ENCODE assay signal across 25 mouse cellular contexts in genomic region chr1:146211646-146212045, GRCm38 (mm10).
DNase-seq lines count a peak whose midpoint lies in the region; ATAC-seq and TF ChIP-seq lines count a peak whose summit lies in the region.
"Had no signal": no experiment of that assay in that cellular context is flagged by ENCODE, and none has a peak within 500 bp of the region (broad histone marks: within the 10 kb centered on the region; RNA-seq: fewer than 3 reads in every experiment).

No protein-coding gene starts in this region.

- H3K9ac ChIP-seq in forebrain, embryonic 14.5 days (ENCODE audit: low read length) = no peak overlapping the region
- no peak overlapping the region for H3K9ac ChIP-seq in forebrain, embryonic 16.5 days (replicated peaks; ENCODE audit: low read depth, low read length)
- no peak overlapping the region for H3K9ac ChIP-seq in lung, embryonic 14.5 days
- H3K9ac ChIP-seq: embryonic facial prominence, embryonic 15.5 days; heart, embryonic 15.5 days; limb, embryonic 12.5 days; liver, embryonic 14.5 days; midbrain, embryonic 15.5 days; neural tube, embryonic 15.5 days had no signal

- no peaks in the 10 kb centered on the region for H3K36me3 ChIP-seq in forebrain, embryonic 14.5 days (ENCODE audit: control insufficient read depth, insufficient read depth, low read length)
- H3K36me3 ChIP-seq in forebrain, embryonic 16.5 days (ENCODE audit: control insufficient read depth, insufficient read depth) = no peaks in the 10 kb centered on the region
- H3K36me3 ChIP-seq in lung, embryonic 14.5 days (ENCODE audit: insufficient read depth) = no peaks in the 10 kb centered on the region
- H3K36me3 ChIP-seq: embryonic facial prominence, embryonic 15.5 days; heart, embryonic 15.5 days; limb, embryonic 12.5 days; midbrain, embryonic 15.5 days; neural tube, embryonic 15.5 days had no signal

- H3K27me3 ChIP-seq in forebrain, embryonic 14.5 days (replicated peaks; ENCODE audit: control insufficient read depth, insufficient read depth, low read length) = no peaks in the 10 kb centered on the region
- H3K27me3 ChIP-seq in forebrain, embryonic 16.5 days (replicated peaks; ENCODE audit: control insufficient read depth, insufficient read depth, low read length) = no peaks in the 10 kb centered on the region
- no peaks in the 10 kb centered on the region for H3K27me3 ChIP-seq in lung, embryonic 14.5 days (ENCODE audit: insufficient read depth, low read length)
- H3K27me3 ChIP-seq: embryonic facial prominence, embryonic 15.5 days; heart, embryonic 15.5 days; limb, embryonic 12.5 days; midbrain, embryonic 15.5 days; neural tube, embryonic 15.5 days; Patski had no signal

- no peak overlapping the region for H3K27ac ChIP-seq in forebrain, embryonic 14.5 days (ENCODE audit: low read depth, low read length)
- H3K27ac ChIP-seq in forebrain, embryonic 16.5 days (ENCODE audit: low read length) = no peak overlapping the region
- H3K27ac ChIP-seq in lung, embryonic 14.5 days (ENCODE audit: low read depth) = no peak overlapping the region
- H3K27ac ChIP-seq: embryonic facial prominence, embryonic 15.5 days; heart, embryonic 15.5 days; limb, embryonic 12.5 days; liver, embryonic 14.5 days; midbrain, embryonic 15.5 days; neural tube, embryonic 15.5 days had no signal

- H3K4me1 ChIP-seq in forebrain, embryonic 14.5 days (ENCODE audit: control insufficient read depth, insufficient read depth, low read length) = no peaks in the 10 kb centered on the region
- H3K4me1 ChIP-seq in forebrain, embryonic 16.5 days (replicated peaks; ENCODE audit: control insufficient read depth, insufficient read depth, low read length) = no peaks in the 10 kb centered on the region
- no peaks in the 10 kb centered on the region for H3K4me1 ChIP-seq in lung, embryonic 14.5 days (ENCODE audit: insufficient read depth)
- H3K4me1 ChIP-seq: embryonic facial prominence, embryonic 15.5 days; heart, embryonic 15.5 days; limb, embryonic 12.5 days; midbrain, embryonic 15.5 days; neural tube, embryonic 15.5 days had no signal

- no peaks in the 10 kb centered on the region for H3K9me3 ChIP-seq in forebrain, embryonic 14.5 days (replicated peaks; ENCODE audit: control insufficient read depth, low read length)
- no peaks in the 10 kb centered on the region for H3K9me3 ChIP-seq in forebrain, embryonic 16.5 days (ENCODE audit: control insufficient read depth, low read length)
- no peaks in the 10 kb centered on the region for H3K9me3 ChIP-seq in lung, embryonic 14.5 days (ENCODE audit: low read depth, low read length)
- H3K9me3 ChIP-seq: embryonic facial prominence, embryonic 15.5 days; heart, embryonic 15.5 days; limb, embryonic 12.5 days; midbrain, embryonic 15.5 days; neural tube, embryonic 15.5 days had no signal

- WGBS in forebrain, embryonic 14.5 days = 92% methylated on average over 1 of the region's 1 CpGs
- WGBS in forebrain, embryonic 16.5 days = 85% methylated on average over 1 of the region's 1 CpGs
- WGBS in lung, embryonic 14.5 days = 60% methylated on average over 1 of the region's 1 CpGs

- no peak overlapping the region for H3K4me3 ChIP-seq in forebrain, embryonic 14.5 days (ENCODE audit: low read depth, low read length)
- no peak overlapping the region for H3K4me3 ChIP-seq in forebrain, embryonic 16.5 days (replicated peaks; ENCODE audit: low read length)
- no peak overlapping the region for H3K4me3 ChIP-seq in lung, embryonic 14.5 days (ENCODE audit: low read depth, low read length)
- H3K4me3 ChIP-seq: embryonic facial prominence, embryonic 15.5 days; heart, embryonic 15.5 days; limb, embryonic 12.5 days; midbrain, embryonic 15.5 days; neural tube, embryonic 15.5 days had no signal

- H3K4me2 ChIP-seq in forebrain, embryonic 14.5 days (ENCODE audit: low read length) = no peak overlapping the region
- no peak overlapping the region for H3K4me2 ChIP-seq in forebrain, embryonic 16.5 days (ENCODE audit: low read length)
- H3K4me2 ChIP-seq in lung, embryonic 14.5 days = no peak overlapping the region
- H3K4me2 ChIP-seq: embryonic facial prominence, embryonic 15.5 days; heart, embryonic 15.5 days; limb, embryonic 12.5 days; midbrain, embryonic 15.5 days; neural tube, embryonic 15.5 days had no signal

- TF ChIP-seq CTCF in lung, embryonic 14.5 days (IDR thresholded peaks at IDR 0.05; ENCODE audit: low read depth) = no peak

- no peak for ATAC-seq in forebrain, embryonic 14.5 days
- ATAC-seq in forebrain, embryonic 16.5 days = no peak
- ATAC-seq in lung, embryonic 14.5 days (ENCODE audit: insufficient read depth) = no peak
- ATAC-seq: midbrain, embryonic 15.5 days; Patski had no signal

- peak; percentile 65 for DNase-seq in forebrain, embryonic 14.5 days (ENCODE audit: low spot score)
- peak; percentile 78 for DNase-seq in lung, embryonic 14.5 days
- DNase-seq in lung, postnatal 25 days (ENCODE audit: low spot score) = no peak
- DNase-seq in adipocyte (ENCODE audit: low spot score) = peak; percentile 51
- DNase-seq in adrenal gland, adult 8-10 months = no peak
- no peak for DNase-seq in spleen, postnatal 10 days (ENCODE audit: low spot score in 2 of 2)
- DNase-seq: adrenal gland, postnatal 14 days; cerebellum, adult 11-12 months; gastrocnemius, postnatal 14 days; heart, adult 18-20 months; heart, postnatal 4 days; kidney, adult 9 months; kidney, postnatal 25 days; layer of hippocampus, adult 9-11 months; right cerebral cortex, postnatal 14 days; spleen, adult 18-20 months; thymus, postnatal 36 days had no signal

Comparison
In these comparisons a context has a peak if more than half of its experiments do, and no peak if none do; other contexts are left out.
1. DNase-seq: peak in forebrain, embryonic 14.5 days (single experiment), lung, embryonic 14.5 days (single experiment) and adipocyte (single experiment); none in lung, postnatal 25 days (single experiment), adrenal gland, adult 8-10 months (single experiment) and spleen, postnatal 10 days (0 of 2).